Mouse (Mus musculus): ENCODE results near the gene Tmem209. TPM values are rescaled to one million over a fixed set of nuclear protein-coding genes. Genes with fewer than 3 reads are reported as not detected.

Tmem209 gene
- total and polyA plus RNA-seq, 2 experiments from 2014 or later, result 25.0 to 35.3 TPM

DNA sequence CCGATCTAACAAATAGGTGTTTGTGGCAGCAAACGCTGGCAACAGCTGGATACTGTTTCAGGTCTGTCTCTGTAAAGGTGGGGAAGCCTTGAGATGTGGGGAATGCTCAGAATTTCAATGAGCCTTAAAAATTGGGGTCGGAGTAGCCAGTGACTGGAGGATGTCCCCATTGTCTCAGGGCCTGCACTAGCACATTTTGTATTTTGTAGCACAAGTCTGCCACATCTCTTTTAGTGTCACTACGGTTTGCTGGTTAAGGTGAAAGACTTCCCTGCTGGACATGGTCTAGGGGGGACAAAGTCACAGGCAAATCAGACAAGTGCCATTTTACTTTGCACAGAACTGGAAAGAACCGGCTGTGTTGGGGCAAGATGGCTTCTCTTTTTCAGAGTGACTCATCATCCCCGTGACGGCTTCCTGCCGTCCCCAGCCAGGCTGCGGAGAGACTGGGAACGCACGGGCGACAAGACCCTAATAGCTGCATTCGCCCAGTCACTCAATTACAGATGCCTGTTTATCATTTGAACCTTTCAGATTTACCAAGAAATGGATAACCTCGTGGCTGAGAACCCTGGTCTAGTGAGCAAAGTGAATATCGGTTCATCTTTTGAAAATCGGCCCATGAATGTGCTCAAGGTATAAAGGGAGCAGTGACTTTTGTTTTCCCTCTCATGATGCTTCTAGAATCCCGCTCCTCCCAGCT is 37.1 kb upstream of the Tmem209 start:
- 9% methylated on average over 17 of the region's 17 CpGs for WGBS

DNA sequence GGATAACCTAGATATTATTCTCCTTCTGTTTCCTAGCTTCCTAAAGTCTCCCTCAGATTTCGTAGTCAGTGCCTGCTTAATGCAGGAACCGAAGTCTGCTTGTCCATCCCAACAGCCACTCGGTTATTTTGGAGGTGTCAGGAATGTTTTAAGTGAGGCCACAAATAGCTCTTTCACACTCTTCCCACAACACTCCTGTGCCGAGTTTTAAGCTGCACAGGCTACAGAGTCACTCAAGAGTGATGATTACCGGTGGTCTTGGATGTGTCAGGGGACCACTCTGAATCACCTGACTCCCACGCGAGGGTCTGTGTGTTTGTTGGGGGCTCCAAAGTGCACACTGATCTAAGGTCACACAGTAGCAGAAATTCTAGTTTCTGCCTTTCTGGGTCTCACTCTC is 36.1 kb upstream of the Tmem209 start:
- Histone ChIP-seq H3K4me2 (ENCODE audit: low read depth, low read length) (no peak overlapping the region), H3K4me1 (ENCODE audit: insufficient read depth, low read length) (peaks cover 12% of the 10 kb centered on the region; the same call in 1 of the 2 replicates), H3K9ac (replicated peaks; ENCODE audit: low read length) (no peak overlapping the region), H3K9me3 (ENCODE audit: low read length) (no peaks in the 10 kb centered on the region), H3K27ac (no peak overlapping the region), H3K27me3 (ENCODE audit: insufficient read depth, low read length) (no peaks in the 10 kb centered on the region), H3K36me3 (ENCODE audit: insufficient read depth, low read length) (no peaks in the 10 kb centered on the region), H3K4me3 (ENCODE audit: low read length) (no peak overlapping the region)
- 80% methylated on average over 7 of the region's 7 CpGs for WGBS
- ATAC-seq, result no peak
- DNase-seq (ENCODE audit: low spot score), result no peak
- no peak for TF ChIP-seq CTCF (IDR thresholded peaks at IDR 0.05; ENCODE audit: low read depth)

More for the DNA sequence above, 37.1 kb upstream of the Tmem209 start:
- no peaks in the 10 kb centered on the region for H3K27me3 ChIP-seq (ENCODE audit: insufficient read depth, low read length)
- DNase-seq (ENCODE audit: low spot score) (peak; percentile 78), ATAC-seq (peak; percentile 83)
- no peaks in the 10 kb centered on the region for H3K9me3 ChIP-seq (ENCODE audit: low read length)
- peak overlapping the region; percentile 24 for H3K4me3 ChIP-seq (ENCODE audit: low read length)
- H3K9ac ChIP-seq (replicated peaks; ENCODE audit: low read length), result peak overlapping the region; percentile 59
- H3K4me2 ChIP-seq (ENCODE audit: low read depth, low read length), result peak overlapping the region; percentile 62
- TF ChIP-seq CTCF (IDR thresholded peaks at IDR 0.05; ENCODE audit: low read depth), result no peak
- H3K4me1 ChIP-seq (ENCODE audit: insufficient read depth, low read length), result peaks cover 12% of the 10 kb centered on the region; the same call in 1 of the 2 replicates
- peak overlapping the region; percentile 88 for H3K27ac ChIP-seq
- no peaks in the 10 kb centered on the region for H3K36me3 ChIP-seq (ENCODE audit: insufficient read depth, low read length)

DNA sequence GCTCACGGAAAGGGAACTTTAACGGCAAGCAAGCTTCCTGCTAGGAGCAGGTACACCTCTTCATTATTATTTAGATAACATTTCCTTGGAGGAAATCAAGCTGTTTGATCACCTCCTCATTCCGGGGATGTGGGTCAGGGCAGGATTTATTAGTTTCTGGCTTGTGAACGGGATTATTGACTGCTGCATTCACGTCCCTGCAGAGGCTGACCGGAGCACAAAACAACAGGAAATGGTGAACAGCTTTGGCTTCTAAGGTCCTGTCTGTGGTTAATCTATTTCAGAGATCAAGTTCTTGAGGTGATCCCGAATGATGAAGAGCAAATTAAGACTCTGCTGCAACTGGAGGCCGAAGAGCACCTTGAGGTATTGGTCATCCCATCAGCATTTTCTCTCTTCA is 34.3 kb upstream of the Tmem209 start:
- DNase-seq (ENCODE audit: low spot score), result no peak
- TF ChIP-seq CTCF (IDR thresholded peaks at IDR 0.05; ENCODE audit: low read depth), result no peak
- Histone ChIP-seq H3K27ac (no peak overlapping the region), H3K4me3 (ENCODE audit: low read length) (no peak overlapping the region), H3K9ac (replicated peaks; ENCODE audit: low read length) (no peak overlapping the region), H3K4me2 (ENCODE audit: low read depth, low read length) (no peak overlapping the region), H3K4me1 (ENCODE audit: insufficient read depth, low read length) (peaks cover 12% of the 10 kb centered on the region; the same call in 1 of the 2 replicates), H3K36me3 (ENCODE audit: insufficient read depth, low read length) (no peaks in the 10 kb centered on the region), H3K9me3 (ENCODE audit: low read length) (no peaks in the 10 kb centered on the region), H3K27me3 (ENCODE audit: insufficient read depth, low read length) (no peaks in the 10 kb centered on the region)
- ATAC-seq, result no peak
- WGBS, result 56% methylated on average over 8 of the region's 8 CpGs

DNA sequence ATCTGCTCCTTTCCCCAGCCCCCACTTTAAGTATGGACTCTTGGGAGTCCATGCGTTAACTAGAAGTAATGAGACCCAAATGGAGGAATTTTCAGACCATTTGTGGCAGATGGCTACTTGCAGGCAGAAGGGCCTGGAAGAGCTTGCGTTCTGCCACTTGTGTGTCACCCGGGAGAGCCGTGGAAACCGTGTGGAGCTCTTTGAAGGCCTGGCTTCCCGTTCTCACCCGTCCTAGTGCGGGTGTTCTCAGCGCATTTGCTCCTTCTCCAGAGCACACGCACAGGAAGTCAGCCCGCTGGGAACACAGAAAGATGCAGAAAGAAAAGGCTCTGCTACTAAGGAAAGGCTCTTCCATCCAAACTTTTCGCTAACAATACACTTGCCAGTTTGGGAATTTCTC is 33.5 kb upstream of the Tmem209 start:
- H3K27ac ChIP-seq, result no peak overlapping the region; the same call in 1 of the 2 replicates
- no peak for TF ChIP-seq CTCF (IDR thresholded peaks at IDR 0.05; ENCODE audit: low read depth)
- H3K9ac ChIP-seq (replicated peaks; ENCODE audit: low read length), result no peak overlapping the region
- DNase-seq (ENCODE audit: low spot score) (no peak), ATAC-seq (no peak)
- H3K9me3 ChIP-seq (ENCODE audit: low read length), result no peaks in the 10 kb centered on the region
- 60% methylated on average over 12 of the region's 12 CpGs for WGBS
- H3K36me3 ChIP-seq (ENCODE audit: insufficient read depth, low read length), result no peaks in the 10 kb centered on the region
- H3K4me1 ChIP-seq (ENCODE audit: insufficient read depth, low read length), result peaks cover 9% of the 10 kb centered on the region; the same call in 1 of the 2 replicates
- H3K27me3 ChIP-seq (ENCODE audit: insufficient read depth, low read length), result no peaks in the 10 kb centered on the region
- H3K4me3 ChIP-seq (ENCODE audit: low read length), result no peak overlapping the region
- no peak overlapping the region for H3K4me2 ChIP-seq (ENCODE audit: low read depth, low read length)

DNA sequence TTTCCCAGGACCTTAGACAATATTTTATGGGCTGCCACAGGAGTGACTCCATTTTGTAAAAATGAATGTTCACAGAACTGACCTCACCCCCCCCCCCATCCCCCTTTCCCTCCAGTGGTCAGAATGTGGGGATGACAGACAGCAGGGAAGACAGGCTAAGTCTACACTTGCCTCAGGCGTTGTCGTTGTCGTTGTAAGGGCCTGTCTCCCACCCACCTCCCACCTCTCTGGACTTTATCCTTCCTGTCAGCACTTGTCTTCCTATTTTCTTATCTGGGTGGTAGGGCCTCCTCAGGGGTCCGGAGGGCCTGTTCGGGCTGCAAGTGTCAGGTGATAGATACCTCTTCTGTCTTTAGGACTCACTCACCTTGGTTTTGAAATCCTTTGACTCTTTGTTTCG is 32.7 kb upstream of the Tmem209 start:
- no peak overlapping the region for H3K9ac ChIP-seq (replicated peaks; ENCODE audit: low read length)
- H3K36me3 ChIP-seq (ENCODE audit: insufficient read depth, low read length), result no peaks in the 10 kb centered on the region
- DNase-seq (ENCODE audit: low spot score), result no peak
- WGBS, result 90% methylated on average over 6 of the region's 6 CpGs
- ATAC-seq, result no peak
- H3K27ac ChIP-seq, result no peak overlapping the region
- no peak for TF ChIP-seq CTCF (IDR thresholded peaks at IDR 0.05; ENCODE audit: low read depth)
- peaks cover 9% of the 10 kb centered on the region; the same call in 1 of the 2 replicates for H3K4me1 ChIP-seq (ENCODE audit: insufficient read depth, low read length)
- no peak overlapping the region for H3K4me2 ChIP-seq (ENCODE audit: low read depth, low read length)
- no peak overlapping the region for H3K4me3 ChIP-seq (ENCODE audit: low read length)
- no peaks in the 10 kb centered on the region for H3K27me3 ChIP-seq (ENCODE audit: insufficient read depth, low read length)
- no peaks in the 10 kb centered on the region for H3K9me3 ChIP-seq (ENCODE audit: low read length)

DNA sequence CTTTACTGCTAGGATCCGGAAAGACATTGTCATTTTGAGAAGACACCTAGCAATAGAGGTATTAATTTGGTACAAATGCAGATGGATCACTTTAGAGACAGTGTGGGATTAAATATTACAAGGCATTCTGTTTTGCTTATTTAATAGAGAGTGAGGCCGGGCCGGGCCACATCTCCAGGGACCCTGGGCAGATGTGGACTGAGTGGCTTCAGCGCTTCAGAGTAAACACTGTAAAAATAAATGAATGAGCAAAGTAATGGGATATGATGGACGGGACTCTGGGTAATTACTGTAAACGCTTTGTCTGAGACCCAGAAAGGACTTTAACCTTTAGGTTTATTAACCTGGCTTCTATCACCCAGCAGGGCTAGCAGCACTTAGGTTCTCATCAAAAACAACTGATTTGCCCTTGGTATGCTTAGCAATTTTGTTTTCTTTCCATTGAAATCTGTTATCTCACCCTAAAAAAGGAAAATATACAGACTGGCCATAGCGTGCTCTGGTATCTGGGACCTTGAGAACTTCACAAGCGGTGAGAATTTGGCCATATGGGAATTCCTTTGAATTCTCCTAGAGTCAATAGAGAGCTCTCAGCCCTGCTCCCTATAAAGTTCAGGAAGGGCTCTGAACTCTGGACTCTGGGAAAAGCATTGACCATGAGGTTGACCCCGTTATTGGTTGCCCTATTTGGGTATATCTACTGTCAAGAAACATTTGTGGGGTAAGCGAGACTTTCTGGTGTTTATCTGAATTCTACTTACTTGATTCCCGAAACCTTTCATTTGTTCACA is 31.6 kb upstream of the Tmem209 start, which contains the start of gene Cpa2:
TSS of gene Cpa2 (plus strand) at position 574 of the 791 bp plus-strand sequence.
- no peak within 1 kb of the TSS for H3K4me3 ChIP-seq (ENCODE audit: low read length)
- no peak for TF ChIP-seq CTCF (IDR thresholded peaks at IDR 0.05; ENCODE audit: low read depth)
- DNase-seq (ENCODE audit: low spot score) (no peak), ATAC-seq (no peak)
- no peaks in the 10 kb centered on the region for H3K9me3 ChIP-seq (ENCODE audit: low read length)
- H3K36me3 ChIP-seq (ENCODE audit: insufficient read depth, low read length), result no peaks in the 10 kb centered on the region
- no peak within 1 kb of the TSS for H3K4me2 ChIP-seq (ENCODE audit: low read depth, low read length)
- 0 out of 2 replicates have a peak, but pooled peaks cover 3% of the 10 kb centered on the region for H3K4me1 ChIP-seq (ENCODE audit: insufficient read depth, low read length)
- 81% methylated on average over 11 of the region's 11 CpGs for WGBS
- H3K27me3 ChIP-seq (ENCODE audit: insufficient read depth, low read length), result no peaks in the 10 kb centered on the region
- no peak within 1 kb of the TSS for H3K27ac ChIP-seq
- no peak within 1 kb of the TSS for H3K9ac ChIP-seq (replicated peaks; ENCODE audit: low read length)
